ENCODE assay signal across 8 mouse cellular contexts in genomic region chr17:26243471-26244100, GRCm38 (mm10). TPM values are rescaled to one million over a fixed set of nuclear protein-coding genes. Genes with fewer than 3 reads are reported as not detected.
DNase-seq lines count a peak whose midpoint lies in the region; ATAC-seq and TF ChIP-seq lines count a peak whose summit lies in the region.

No protein-coding gene starts in this region.

- H3K4me3 ChIP-seq in embryonic fibroblast, embryonic 13.5 days (ENCODE audit: insufficient read depth, low read length) = peak overlapping the region; percentile 70
- H3K4me3 ChIP-seq in limb, embryonic 12.5 days (replicated peaks) = peak overlapping the region; percentile 70
- H3K4me3 ChIP-seq in midbrain, embryonic 12.5 days = peak overlapping the region; percentile 67
- H3K4me3 ChIP-seq in stomach, embryonic 16.5 days (replicated peaks; ENCODE audit: low read length) = peak overlapping the region; percentile 80

- peak; percentile 38; the same call in 1 of the 2 replicates for ATAC-seq in cerebellum, adult (ENCODE audit: insufficient number of reproducible peaks, low FRiP score, low TSS enrichment)
- peak; percentile 83 for ATAC-seq in limb, embryonic 12.5 days (ENCODE audit: insufficient number of reproducible peaks, insufficient read depth, low FRiP score, low TSS enrichment, low read depth)
- peak; percentile 84 for ATAC-seq in midbrain, embryonic 12.5 days (ENCODE audit: low FRiP score, low read depth)
- peak; percentile 78 for ATAC-seq in stomach, embryonic 16.5 days (ENCODE audit: insufficient read depth, low FRiP score)

- no peaks in the 10 kb centered on the region for H3K27me3 ChIP-seq in limb, embryonic 12.5 days
- no peaks in the 10 kb centered on the region for H3K27me3 ChIP-seq in midbrain, embryonic 12.5 days
- H3K27me3 ChIP-seq in stomach, embryonic 16.5 days (ENCODE audit: control insufficient read depth, insufficient read depth, low read length) = no peaks in the 10 kb centered on the region

- H3K4me1 ChIP-seq in embryonic fibroblast, embryonic 13.5 days (ENCODE audit: control insufficient read depth, insufficient read depth, low read length) = peaks cover 11% of the 10 kb centered on the region
- H3K4me1 ChIP-seq in limb, embryonic 12.5 days (replicated peaks) = peaks cover 8% of the 10 kb centered on the region; the same call in 1 of the 2 replicates
- H3K4me1 ChIP-seq in midbrain, embryonic 12.5 days = peaks cover 15% of the 10 kb centered on the region
- peaks cover 6% of the 10 kb centered on the region for H3K4me1 ChIP-seq in stomach, embryonic 16.5 days (ENCODE audit: control insufficient read depth, insufficient read depth, low read length)

- H3K27ac ChIP-seq in embryonic fibroblast, embryonic 13.5 days (ENCODE audit: insufficient read depth, low read length) = peak overlapping the region; percentile 12; the same call in 1 of the 2 replicates
- H3K27ac ChIP-seq in limb, embryonic 12.5 days = peak overlapping the region; percentile 72
- H3K27ac ChIP-seq in midbrain, embryonic 12.5 days (replicated peaks) = peak overlapping the region; percentile 56
- H3K27ac ChIP-seq in stomach, embryonic 16.5 days (ENCODE audit: low read length) = peak overlapping the region; percentile 83

- intact Hi-C loops in heart, postnatal 14 days (cut with DNase I) = loop anchor here (2.0 to 5.0 kb wide), 2 partner anchors 105 to 121 kb away; partner anchors contain the start of genes Axin1 and Mrpl28

- no peaks in the 10 kb centered on the region for H3K9me3 ChIP-seq in limb, embryonic 12.5 days
- no peaks in the 10 kb centered on the region for H3K9me3 ChIP-seq in midbrain, embryonic 12.5 days
- no peaks in the 10 kb centered on the region for H3K9me3 ChIP-seq in stomach, embryonic 16.5 days (replicated peaks; ENCODE audit: control insufficient read depth, low read length)

- TF ChIP-seq POLR2A in embryonic fibroblast, embryonic 13.5 days (IDR thresholded peaks at IDR 0.05; ENCODE audit: low read depth, low read length) = no peak

- H3K9ac ChIP-seq in limb, embryonic 12.5 days (replicated peaks) = peak overlapping the region; percentile 73
- peak overlapping the region; percentile 60 for H3K9ac ChIP-seq in midbrain, embryonic 12.5 days (replicated peaks)
- peak overlapping the region; percentile 84 for H3K9ac ChIP-seq in stomach, embryonic 16.5 days (ENCODE audit: low read length)

- H3K4me2 ChIP-seq in limb, embryonic 12.5 days = peak overlapping the region; percentile 76
- peak overlapping the region; percentile 65 for H3K4me2 ChIP-seq in midbrain, embryonic 12.5 days (replicated peaks)
- H3K4me2 ChIP-seq in stomach, embryonic 16.5 days (ENCODE audit: low read depth, low read length) = peak overlapping the region; percentile 79

- peak; percentile 45; the same call in 1 of the 2 replicates for TF ChIP-seq CTCF in embryonic fibroblast, embryonic 13.5 days (IDR thresholded peaks at IDR 0.05; ENCODE audit: borderline replicate concordance, insufficient read depth, low read length)

- DNase-seq in cerebellum, adult 9-10 months = no peak
- DNase-seq in NIH3T3 (ENCODE audit: low read depth) = peak; percentile 80
- peak; percentile 66 to 75 for DNase-seq in heart, postnatal 14 days

- under 1% methylated on average over 32 of the region's 32 CpGs for WGBS in limb, embryonic 12.5 days
- WGBS in midbrain, embryonic 12.5 days = under 1% methylated on average over 32 of the region's 32 CpGs
- under 1% methylated on average over 32 of the region's 32 CpGs for WGBS in stomach, embryonic 16.5 days

- H3K36me3 ChIP-seq in limb, embryonic 12.5 days = no peaks in the 10 kb centered on the region
- H3K36me3 ChIP-seq in midbrain, embryonic 12.5 days = no peaks in the 10 kb centered on the region
- H3K36me3 ChIP-seq in stomach, embryonic 16.5 days (ENCODE audit: control insufficient read depth, insufficient read depth, low read length) = no peaks in the 10 kb centered on the region

RNA-seq across cellular contexts. Expression of gene Fam234a, which starts 0.5 kb away (rescaled TPM):
- polyA plus RNA-seq in embryonic fibroblast, embryonic 13.5 days (2011; ENCODE audit: insufficient read length, low read depth, missing spikeins) = 47.2 and 57.3 TPM in 2 replicates
- 10 to 100 TPM; 92.5 to 95.8 TPM for total RNA-seq in heart, postnatal 14 days (2021)
- 36.4 and 36.6 TPM in 2 replicates for polyA plus RNA-seq in limb, embryonic 12.5 days (2016; fragmentation: Nextera tagmentation; extraction: Ambion mirVana)
- polyA plus RNA-seq in midbrain, embryonic 12.5 days (2016; fragmentation: Nextera tagmentation; extraction: Ambion mirVana) = 25.5 and 29.5 TPM in 2 replicates
- polyA plus RNA-seq in stomach, embryonic 16.5 days (2015; fragmentation: Nextera tagmentation; extraction: Ambion mirVana) = 89.0 and 101 TPM in 2 replicates

RNA-seq across cellular contexts. Expression of gene Luc7l, which starts 9.1 kb away (rescaled TPM):
- 44.1 and 45.0 TPM in 2 replicates for polyA plus RNA-seq in embryonic fibroblast, embryonic 13.5 days (2011; ENCODE audit: insufficient read length, low read depth, missing spikeins)
- 10 to 100 TPM; 24.9 to 26.3 TPM for total RNA-seq in heart, postnatal 14 days (2021)
- polyA plus RNA-seq in limb, embryonic 12.5 days (2016; fragmentation: Nextera tagmentation; extraction: Ambion mirVana) = 155 and 164 TPM in 2 replicates
- polyA plus RNA-seq in midbrain, embryonic 12.5 days (2016; fragmentation: Nextera tagmentation; extraction: Ambion mirVana) = 140 and 145 TPM in 2 replicates
- polyA plus RNA-seq in stomach, embryonic 16.5 days (2015; fragmentation: Nextera tagmentation; extraction: Ambion mirVana) = 80.5 and 84.3 TPM in 2 replicates

RNA-seq across cellular contexts. Expression of gene Arhgdig, which starts 36.0 kb away (rescaled TPM):
- polyA plus RNA-seq in embryonic fibroblast, embryonic 13.5 days (2011; ENCODE audit: insufficient read length, low read depth, missing spikeins) = 5.8 and 9.3 TPM in 2 replicates
- under 1 TPM; 0.56 to 0.81 TPM for total RNA-seq in heart, postnatal 14 days (2021)
- polyA plus RNA-seq in limb, embryonic 12.5 days (2016; fragmentation: Nextera tagmentation; extraction: Ambion mirVana) = 4.9 and 5.6 TPM in 2 replicates
- polyA plus RNA-seq in midbrain, embryonic 12.5 days (2016; fragmentation: Nextera tagmentation; extraction: Ambion mirVana) = 5.8 and 7.3 TPM in 2 replicates
- 24.0 and 25.9 TPM in 2 replicates for polyA plus RNA-seq in stomach, embryonic 16.5 days (2015; fragmentation: Nextera tagmentation; extraction: Ambion mirVana)

RNA-seq across cellular contexts. Expression of gene Rgs11, which starts 40.8 kb away (rescaled TPM):
- 2.2 and 2.8 TPM in 2 replicates for polyA plus RNA-seq in embryonic fibroblast, embryonic 13.5 days (2011; ENCODE audit: insufficient read length, low read depth, missing spikeins)
- total RNA-seq in heart, postnatal 14 days (2021) = 1 to 10 TPM in 1 of 2 experiments, under 1 TPM in 1; 0.72 to 1.7 TPM
- 4.7 and 5.3 TPM in 2 replicates for polyA plus RNA-seq in limb, embryonic 12.5 days (2016; fragmentation: Nextera tagmentation; extraction: Ambion mirVana)
- polyA plus RNA-seq in midbrain, embryonic 12.5 days (2016; fragmentation: Nextera tagmentation; extraction: Ambion mirVana) = 0.34 and 1.5 TPM in 2 replicates
- 40.3 and 42.7 TPM in 2 replicates for polyA plus RNA-seq in stomach, embryonic 16.5 days (2015; fragmentation: Nextera tagmentation; extraction: Ambion mirVana)

RNA-seq across cellular contexts. Expression of gene Pdia2, which starts 44.7 kb away (rescaled TPM):
- polyA plus RNA-seq in embryonic fibroblast, embryonic 13.5 days (2011; ENCODE audit: insufficient read length, low read depth, missing spikeins) = not detected in 2 replicates
- not detected for total RNA-seq in heart, postnatal 14 days (2021)
- polyA plus RNA-seq in limb, embryonic 12.5 days (2016; fragmentation: Nextera tagmentation; extraction: Ambion mirVana) = 0.13 and 0.17 TPM in 2 replicates
- polyA plus RNA-seq in midbrain, embryonic 12.5 days (2016; fragmentation: Nextera tagmentation; extraction: Ambion mirVana) = 0.13 and 0.27 TPM in 2 replicates
- 192 and 218 TPM in 2 replicates for polyA plus RNA-seq in stomach, embryonic 16.5 days (2015; fragmentation: Nextera tagmentation; extraction: Ambion mirVana)

Comparison
In these comparisons a context has a peak if more than half of its experiments do, and no peak if none do; other contexts are left out.
1. H3K27ac ChIP-seq: peak in every context shown above with its lines; median percentile 83 in stomach, embryonic 16.5 days; 72 in limb, embryonic 12.5 days; 56 in midbrain, embryonic 12.5 days; 12 in embryonic fibroblast, embryonic 13.5 days.